Mouse (Mus musculus) left cerebral cortex, adult 11 months (tissue): ENCODE measurements around the gene Jak1.

Source experiments
- DNase-seq: peaks from one replicate; pipeline ENCODE4 v3.0.0; 2022; ENCODE audit warnings: low spot score

Gene Jak1

GRCm38 (mm10) chr4:101144790-101145189 is 120.3 kb downstream of the Jak1 start:
- no peak for DNase-seq

GRCm38 (mm10) chr4:101144361-101144760 is 120.7 kb downstream of the Jak1 start:
- DNase-seq: no peak

- no peak for DNase-seq
Measured at GRCm38 (mm10) chr4:101143901-101144300, 121.2 kb downstream of the Jak1 start.

GRCm38 (mm10) chr4:101141768-101142167 is 123.3 kb downstream of the Jak1 start:
- no peak for DNase-seq

GRCm38 (mm10) chr4:101137975-101138374 is 127.1 kb downstream of the Jak1 start:
- no peak for DNase-seq

- DNase-seq: no peak
Measured at GRCm38 (mm10) chr4:101135909-101136308, 129.2 kb downstream of the Jak1 start.

GRCm38 (mm10) chr4:101135013-101135412 is 130.1 kb downstream of the Jak1 start:
- DNase-seq: no peak

- DNase-seq: no peak
Measured at GRCm38 (mm10) chr4:101121002-101121401, 144.1 kb downstream of the Jak1 start.

GRCm38 (mm10) chr4:101107122-101107521 is 158.0 kb downstream of the Jak1 start:
- DNase-seq: no peak
